Mouse (Mus musculus) midbrain, embryonic 10.5 days (tissue): ENCODE results near the gene Serf2. TPM values are rescaled to one million over a fixed set of nuclear protein-coding genes. Genes with fewer than 3 reads are reported as not detected.

Experiments
- DNase-seq: peaks from one replicate; pipeline ENCODE4 v3.0.0-alpha.2; 2017; ENCODE audit warnings: low spot score
- H3K27ac ChIP-seq: fragments of 300-500 bp; sonication (generic); replicated peaks from 2 replicates; pipeline ENCODE4 v1.5.1; 2016; ENCODE audit warnings: mild to moderate bottlenecking
- H3K27me3 ChIP-seq: fragments of 300-500 bp; sonication (generic); 2 replicates; pipeline ENCODE4 v1.6.1; 2016; ENCODE audit warnings: low read depth, mild to moderate bottlenecking; ENCODE audit not compliant: poor library complexity, severe bottlenecking
- H3K36me3 ChIP-seq: fragments of 300-500 bp; sonication (generic); 2 replicates; pipeline ENCODE4 v1.6.1; 2016; ENCODE audit warnings: mild to moderate bottlenecking, moderate library complexity
- H3K4me1 ChIP-seq: fragments of 300-500 bp; sonication (generic); 2 replicates; pipeline ENCODE4 v1.6.1; 2016
- H3K4me3 ChIP-seq: fragments of 300-500 bp; sonication (generic); 2 replicates; pipeline ENCODE4 v1.5.1; 2016; ENCODE audit warnings: mild to moderate bottlenecking, moderate library complexity
- H3K9me3 ChIP-seq: fragments of 300-500 bp; sonication (generic); replicated peaks from 2 replicates; pipeline ENCODE4 v1.6.1; 2016; ENCODE audit warnings: mild to moderate bottlenecking
- WGBS: fragments of 180-500 bp; shearing (Covaris S2); methylation state at CpG from one replicate; pipeline ENCODE4 v1.1.7; 2016; 5-methylcytosine and 5-hydroxymethylcytosine counted together
- polyA plus RNA-seq: library from polyadenylated mRNA; unstranded; fragments of >200 nt; fragmentation: Nextera tagmentation; extraction: Ambion mirVana; gene quantifications from 2 replicates; pipeline ENCODE4 v1.2.1, GENCODE M21; 2016

The Serf2 gene
- polyA plus RNA-seq, 1 experiment from 2014 or later: 488 TPM

GRCm38 (mm10) chr2:121434854-121435253 is 14.1 kb upstream of the Serf2 start:
- H3K4me3 ChIP-seq: no peak overlapping the region
- H3K9me3 ChIP-seq: no peaks in the 10 kb centered on the region
- H3K36me3 ChIP-seq: peaks cover 99% of the 10 kb centered on the region
- 97% methylated on average over 1 of the region's 1 CpGs for WGBS
- DNase-seq: no peak
- no peak overlapping the region for H3K27ac ChIP-seq
- H3K4me1 ChIP-seq: no peaks in the 10 kb centered on the region
- H3K27me3 ChIP-seq: 0 out of 2 replicates have a peak, but pooled peaks cover 3% of the 10 kb centered on the region

- WGBS: 86% methylated on average over 4 of the region's 4 CpGs
- H3K36me3 ChIP-seq: peaks cover 53% of the 10 kb centered on the region
- H3K4me3 ChIP-seq: no peak overlapping the region
Measured at GRCm38 (mm10) chr2:121439746-121440145, 9.2 kb upstream of the Serf2 start.

GRCm38 (mm10) chr2:121440834-121441605 is 8.0 kb upstream of the Serf2 start:
- peaks cover 18% of the 10 kb centered on the region for H3K4me1 ChIP-seq
- H3K4me3 ChIP-seq: no peak overlapping the region
- 67% methylated on average over 5 of the region's 5 CpGs for WGBS
- H3K36me3 ChIP-seq: peaks cover 40% of the 10 kb centered on the region
- no peak for DNase-seq
- no peak overlapping the region for H3K27ac ChIP-seq
- H3K9me3 ChIP-seq: no peaks in the 10 kb centered on the region
- H3K27me3 ChIP-seq: peaks cover 45% of the 10 kb centered on the region

More at GRCm38 (mm10) chr2:121439746-121440145, 9.2 kb upstream of the Serf2 start:
- DNase-seq: no peak
- Histone ChIP-seq H3K27ac (no peak overlapping the region), H3K9me3 (no peaks in the 10 kb centered on the region), H3K27me3 (peaks cover 45% of the 10 kb centered on the region), H3K4me1 (peaks cover 18% of the 10 kb centered on the region)

GRCm38 (mm10) chr2:121441800-121442199 is 7.2 kb upstream of the Serf2 start:
- WGBS: 11% methylated on average over 11 of the region's 11 CpGs
- H3K4me3 ChIP-seq: peak overlapping the region; percentile 57
- peaks cover 18% of the 10 kb centered on the region for H3K4me1 ChIP-seq
- DNase-seq: no peak
- no peaks in the 10 kb centered on the region for H3K9me3 ChIP-seq
- H3K27ac ChIP-seq: no peak overlapping the region
- peaks cover 45% of the 10 kb centered on the region for H3K27me3 ChIP-seq
- H3K36me3 ChIP-seq: peaks cover 34% of the 10 kb centered on the region

- peak overlapping the region; percentile 57 for H3K4me3 ChIP-seq
- no peaks in the 10 kb centered on the region for H3K9me3 ChIP-seq
- no peak overlapping the region for H3K27ac ChIP-seq
- peak; percentile 50 for DNase-seq
- H3K36me3 ChIP-seq: peaks cover 27% of the 10 kb centered on the region
- 2% methylated on average over 30 of the region's 30 CpGs for WGBS
- H3K4me1 ChIP-seq: peaks cover 18% of the 10 kb centered on the region
- H3K27me3 ChIP-seq: peaks cover 45% of the 10 kb centered on the region
Measured at GRCm38 (mm10) chr2:121442259-121443067, 6.5 kb upstream of the Serf2 start.

GRCm38 (mm10) chr2:121443068-121443349 is 6.0 kb upstream of the Serf2 start:
- Histone ChIP-seq H3K9me3 (no peaks in the 10 kb centered on the region), H3K27me3 (peaks cover 45% of the 10 kb centered on the region), H3K36me3 (peaks cover 21% of the 10 kb centered on the region), H3K4me1 (peaks cover 22% of the 10 kb centered on the region), H3K4me3 (peak overlapping the region; percentile 57), H3K27ac (no peak overlapping the region)
- DNase-seq: no peak
- WGBS: 22% methylated on average over 8 of the region's 8 CpGs

GRCm38 (mm10) chr2:121444178-121444577 is 4.8 kb upstream of the Serf2 start, which contains the start of gene Ell3:
Gene Ell3 (minus strand): TSS chr2:121444278.
- Histone ChIP-seq H3K4me1 (peaks cover 28% of the 10 kb centered on the region), H3K4me3 (0 out of 2 replicates have a peak within 1 kb of the TSS, but pooled peaks have one; percentile 57), H3K9me3 (no peaks in the 10 kb centered on the region), H3K27me3 (peaks cover 45% of the 10 kb centered on the region), H3K27ac (no peak within 1 kb of the TSS), H3K36me3 (peaks cover 10% of the 10 kb centered on the region)
- DNase-seq: no peak
- 94% methylated on average over 1 of the region's 1 CpGs for WGBS

GRCm38 (mm10) chr2:121445117-121445516 is 3.9 kb upstream of the Serf2 start:
- Histone ChIP-seq H3K36me3 (peaks cover under 1% of the 10 kb centered on the region; the same call in 1 of the 2 replicates), H3K9me3 (no peaks in the 10 kb centered on the region), H3K4me3 (no peak overlapping the region), H3K4me1 (peaks cover 30% of the 10 kb centered on the region), H3K27ac (no peak overlapping the region), H3K27me3 (peaks cover 39% of the 10 kb centered on the region)
- DNase-seq: no peak
- WGBS: 84% methylated on average over 3 of the region's 3 CpGs

- H3K27ac ChIP-seq: no peak overlapping the region
- H3K27me3 ChIP-seq: peaks cover 28% of the 10 kb centered on the region
- H3K9me3 ChIP-seq: no peaks in the 10 kb centered on the region
- DNase-seq: no peak
- 78% methylated on average over 4 of the region's 4 CpGs for WGBS
- H3K4me3 ChIP-seq: no peak overlapping the region
- peaks cover 43% of the 10 kb centered on the region for H3K4me1 ChIP-seq
- H3K36me3 ChIP-seq: peaks cover 7% of the 10 kb centered on the region
Measured at GRCm38 (mm10) chr2:121446506-121446905, 2.5 kb upstream of the Serf2 start.

GRCm38 (mm10) chr2:121447006-121447405 is 2.0 kb upstream of the Serf2 start:
- Histone ChIP-seq H3K36me3 (peaks cover 9% of the 10 kb centered on the region), H3K4me1 (peaks cover 40% of the 10 kb centered on the region), H3K4me3 (no peak overlapping the region), H3K27ac (no peak overlapping the region), H3K9me3 (no peaks in the 10 kb centered on the region), H3K27me3 (peaks cover 23% of the 10 kb centered on the region)
- no peak for DNase-seq
- 88% methylated on average over 3 of the region's 3 CpGs for WGBS

GRCm38 (mm10) chr2:121448136-121448535 is 859 bp upstream of the Serf2 start:
- peaks cover 20% of the 10 kb centered on the region for H3K36me3 ChIP-seq
- H3K27me3 ChIP-seq: peaks cover 12% of the 10 kb centered on the region
- WGBS: 20% methylated on average over 9 of the region's 9 CpGs
- peak overlapping the region; percentile 99 for H3K4me3 ChIP-seq
- H3K9me3 ChIP-seq: no peaks in the 10 kb centered on the region
- no peak for DNase-seq
- peak overlapping the region; percentile 96 for H3K27ac ChIP-seq
- peaks cover 32% of the 10 kb centered on the region for H3K4me1 ChIP-seq

- no peak for DNase-seq
- Histone ChIP-seq H3K4me1 (peaks cover 33% of the 10 kb centered on the region), H3K9me3 (no peaks in the 10 kb centered on the region), H3K4me3 (peak overlapping the region; percentile 99), H3K36me3 (peaks cover 35% of the 10 kb centered on the region), H3K27me3 (no peaks in the 10 kb centered on the region), H3K27ac (peak overlapping the region; percentile 96)
- under 1% methylated on average over 54 of the region's 54 CpGs for WGBS
Measured at GRCm38 (mm10) chr2:121449545-121450011, 583 bp downstream of the Serf2 start.

- Histone ChIP-seq H3K36me3 (peaks cover 36% of the 10 kb centered on the region), H3K4me1 (peaks cover 33% of the 10 kb centered on the region), H3K27me3 (no peaks in the 10 kb centered on the region), H3K27ac (peak overlapping the region; percentile 96), H3K9me3 (no peaks in the 10 kb centered on the region), H3K4me3 (peak overlapping the region; percentile 99)
- WGBS: 4% methylated on average over 7 of the region's 7 CpGs
- DNase-seq: peak; percentile 20
Measured at GRCm38 (mm10) chr2:121450093-121450492, 1.1 kb downstream of the Serf2 start.
